Mouse (Mus musculus): ENCODE data around the gene Stim2. TPM values are rescaled to one million over a fixed set of nuclear protein-coding genes. Genes with fewer than 3 reads are reported as not detected.

Gene Stim2
- total RNA-seq, 2 experiments from 2014 or later: 26.8 to 34.9 TPM

GRCm38 (mm10) chr5:53994576-53994975 is 3.7 kb upstream of the Stim2 start:
- DNase-seq: no peak

GRCm38 (mm10) chr5:53995316-53995715 is 3.0 kb upstream of the Stim2 start:
- peak; percentile 80 for DNase-seq

DNA sequence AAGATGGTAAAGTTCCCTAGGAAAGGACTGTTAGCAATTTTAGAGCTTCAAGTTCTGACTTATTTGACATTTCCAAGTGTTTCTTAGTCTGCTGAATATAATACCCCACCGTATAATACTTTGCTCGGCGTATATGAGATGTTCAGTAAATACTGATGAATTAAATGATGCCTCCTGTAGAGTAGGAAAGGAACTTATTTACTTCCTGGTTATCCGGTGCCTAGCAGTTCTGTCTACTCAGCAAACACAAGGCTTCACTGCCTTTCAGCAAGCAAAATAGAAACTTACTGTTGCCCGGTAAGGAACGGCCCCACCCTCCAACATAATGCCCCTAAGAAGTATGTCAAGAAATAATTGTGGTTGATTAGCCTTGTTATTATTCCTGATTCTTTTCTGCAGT is 1.5 kb upstream of the Stim2 start:
- no peak for DNase-seq

DNA sequence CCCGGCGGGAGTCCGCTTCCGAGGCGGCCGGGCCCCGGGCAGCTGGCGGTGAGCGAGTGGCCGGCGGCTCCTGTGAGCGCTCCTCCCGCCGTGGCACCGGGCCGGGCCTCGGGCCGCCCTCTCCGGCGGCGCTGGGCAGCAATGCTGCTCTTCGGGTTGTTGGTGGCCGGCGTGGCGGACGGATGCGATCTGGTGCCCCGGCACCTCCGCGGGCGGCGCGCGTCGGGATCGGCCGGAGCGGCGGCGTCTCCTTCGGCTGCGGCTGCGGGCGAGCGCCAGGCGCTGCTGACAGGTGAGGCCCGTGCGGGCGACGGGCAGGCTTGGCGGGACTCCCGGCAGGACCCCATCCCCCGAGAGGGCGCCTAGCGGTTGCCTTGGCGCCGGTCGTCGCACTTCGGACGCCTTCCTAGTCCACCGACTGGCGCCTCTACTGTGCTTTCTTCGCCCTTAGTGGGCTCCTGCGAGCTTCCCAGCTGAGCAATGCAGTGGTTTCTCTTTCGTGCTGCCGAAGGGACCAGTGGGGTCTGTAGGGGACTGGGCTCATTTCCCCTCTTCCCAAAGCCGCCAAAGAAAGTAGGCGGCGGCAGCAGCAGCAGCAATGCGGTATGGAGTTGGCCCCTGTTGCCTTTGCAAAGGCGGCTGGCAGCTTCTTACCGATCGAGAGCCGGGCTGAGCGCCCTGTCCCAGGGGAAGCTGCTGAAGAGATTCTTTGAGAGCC is 603 bp downstream of the Stim2 start:
- DNase-seq: peak; percentile 66

GRCm38 (mm10) chr5:53999461-53999770 is 1.1 kb downstream of the Stim2 start:
- DNase-seq: no peak

DNA sequence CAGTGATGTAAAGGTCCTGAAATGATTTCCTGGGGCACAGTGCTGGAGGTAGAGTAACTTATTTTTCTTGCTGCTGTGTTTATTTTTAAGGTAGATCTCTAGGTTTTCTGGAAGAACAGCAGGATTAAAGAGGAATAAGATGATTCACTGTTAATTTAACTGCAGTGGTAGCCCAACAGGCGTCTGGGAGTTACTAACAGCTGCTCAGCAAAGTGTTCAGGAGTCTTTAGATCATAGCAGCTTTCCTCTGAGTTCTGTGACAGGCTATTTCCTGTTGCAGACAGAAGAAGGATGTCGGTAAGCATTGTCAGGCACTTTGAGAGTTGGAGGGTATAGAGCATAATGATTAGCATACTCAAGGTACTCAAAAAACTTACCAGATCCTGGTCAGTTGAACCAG is 1.5 kb downstream of the Stim2 start:
- no peak for DNase-seq

DNA sequence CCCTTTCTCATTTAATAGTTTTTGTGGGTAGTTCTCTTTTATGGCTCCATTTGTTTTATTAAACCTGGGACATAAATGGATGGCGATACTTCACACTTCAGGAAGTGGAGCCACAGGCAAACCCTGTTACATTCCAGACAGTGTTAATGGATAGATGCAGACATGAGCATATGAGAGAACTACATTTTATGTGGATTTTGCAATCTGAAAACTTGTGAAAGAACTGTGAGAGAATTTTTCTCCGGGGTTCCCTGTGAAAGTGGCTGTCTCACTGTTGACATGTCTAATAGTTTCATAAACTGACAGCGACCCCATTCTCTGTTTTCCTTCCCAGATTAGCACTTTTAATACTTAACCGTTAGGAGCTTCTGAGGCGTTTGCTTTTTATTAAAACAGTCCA is 2.7 kb downstream of the Stim2 start:
- no peak for DNase-seq

DNA sequence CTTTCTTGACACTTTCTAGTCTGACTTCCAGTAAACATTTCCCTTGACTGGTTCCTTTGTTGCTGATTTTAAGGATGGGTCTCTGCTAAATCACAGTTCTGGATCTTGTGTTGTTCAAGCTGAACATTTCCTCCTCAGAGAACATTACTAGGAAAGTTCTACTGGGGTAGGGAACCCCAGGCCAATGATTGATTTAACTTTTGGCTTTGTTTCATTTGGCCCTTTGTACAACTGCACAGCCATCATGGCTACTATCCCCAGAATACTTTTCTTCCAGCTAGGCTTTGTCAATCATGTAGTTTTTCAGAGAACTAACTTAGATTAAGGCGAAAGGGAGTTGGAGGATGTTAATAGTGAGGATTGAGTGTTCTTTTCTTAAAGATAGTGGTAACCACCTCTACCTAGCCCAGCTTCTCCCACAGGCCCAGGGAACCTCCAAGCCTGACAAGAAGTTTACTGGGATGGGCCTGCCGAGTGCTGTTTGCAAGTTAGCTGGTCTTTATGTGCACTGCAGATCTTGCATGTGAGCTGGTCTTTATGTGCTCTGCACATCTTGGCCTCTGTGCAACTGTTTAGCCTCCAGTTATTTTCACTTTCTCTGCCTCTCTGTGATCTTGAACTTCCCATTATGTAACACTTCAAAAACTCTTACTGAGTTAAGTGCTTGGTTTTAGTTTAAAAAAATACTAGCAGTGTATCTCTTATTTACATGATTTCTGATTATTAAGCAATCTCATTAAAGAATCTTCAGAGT is 7.0 kb downstream of the Stim2 start:
- DNase-seq: no peak

DNA sequence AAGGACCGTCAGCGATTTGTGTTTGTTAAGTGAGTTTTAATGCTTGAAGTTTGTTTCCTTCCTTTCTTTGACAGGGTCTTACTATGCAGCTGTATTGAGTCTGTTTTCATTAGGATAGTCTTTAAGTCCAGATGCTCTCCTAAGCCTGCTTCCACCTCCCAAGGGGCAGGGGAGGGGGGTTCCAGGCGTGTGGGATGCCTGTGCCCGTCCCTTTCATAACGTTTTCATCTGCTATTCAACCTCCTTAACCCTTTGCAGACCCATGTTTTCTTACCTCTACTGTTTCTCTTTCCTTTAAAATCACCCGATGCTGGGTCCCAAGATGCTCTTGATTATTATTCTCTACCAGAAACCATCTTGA is 7.5 kb downstream of the Stim2 start:
- no peak for DNase-seq

DNA sequence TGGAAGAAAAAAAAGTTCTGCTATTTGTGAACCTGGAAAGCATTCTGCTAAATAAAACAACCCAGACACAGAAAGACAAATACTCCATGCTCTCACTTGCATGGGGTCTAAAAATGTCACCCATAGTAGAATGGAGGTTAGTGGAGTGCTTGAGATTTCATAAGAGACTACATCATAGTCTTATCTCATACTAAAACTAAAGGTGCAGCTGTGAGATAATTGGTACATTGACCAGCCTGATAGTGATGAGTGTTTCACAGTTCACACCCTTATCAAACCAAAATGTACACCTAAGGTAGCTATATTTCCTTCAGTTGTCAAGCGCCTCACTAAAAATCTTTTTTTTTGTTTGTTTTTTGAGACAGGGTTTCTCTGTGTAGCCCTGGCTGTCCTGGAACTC is 8.5 kb downstream of the Stim2 start:
- DNase-seq: no peak

GRCm38 (mm10) chr5:54007617-54008016 is 9.3 kb downstream of the Stim2 start:
- DNase-seq: no peak

DNA sequence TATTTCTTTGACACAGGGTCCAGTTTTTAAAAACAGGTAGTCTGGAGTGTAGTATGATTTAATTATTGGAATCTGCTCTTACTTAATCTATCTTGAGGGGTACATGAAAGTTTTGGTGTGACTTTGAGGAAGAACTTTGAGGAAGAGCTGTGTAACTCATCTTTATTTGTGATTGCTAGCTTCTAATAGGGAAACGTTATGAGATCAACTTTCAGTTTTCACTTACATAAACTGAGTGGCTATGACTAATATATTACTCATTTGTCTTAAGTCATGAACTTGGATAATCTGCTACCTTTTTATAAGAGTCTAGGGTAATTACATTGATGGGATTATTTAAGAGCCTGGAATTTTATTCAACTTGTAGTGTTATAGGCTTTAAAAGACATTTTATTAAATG is 15.0 kb downstream of the Stim2 start:
- DNase-seq: no peak

GRCm38 (mm10) chr5:54017143-54017542 is 18.8 kb downstream of the Stim2 start:
- DNase-seq: no peak

GRCm38 (mm10) chr5:54018856-54019255 is 20.6 kb downstream of the Stim2 start:
- DNase-seq: no peak

GRCm38 (mm10) chr5:54019546-54019945 is 21.2 kb downstream of the Stim2 start:
- DNase-seq: no peak

DNA sequence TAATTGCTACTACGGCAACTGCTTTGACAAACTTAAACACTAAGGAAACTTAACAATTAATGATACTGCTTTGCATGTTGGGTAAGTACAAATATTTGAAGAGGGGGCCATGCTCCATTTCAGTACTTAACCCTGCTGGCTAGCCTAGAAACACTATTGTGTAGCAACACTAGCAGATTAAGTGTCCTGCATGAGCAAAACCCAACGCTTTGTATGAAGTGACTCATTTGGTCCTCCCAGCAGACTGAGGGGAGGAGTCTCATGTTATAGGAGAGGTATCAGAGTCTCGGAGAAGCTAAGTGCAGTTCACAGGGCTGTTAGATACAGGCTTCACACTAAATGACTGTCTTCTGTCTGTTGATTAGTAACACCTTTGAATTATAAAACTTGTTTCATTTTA is 26.3 kb downstream of the Stim2 start:
- DNase-seq: no peak

- DNase-seq: no peak
Observed at GRCm38 (mm10) chr5:54025630-54026029, 27.3 kb downstream of the Stim2 start.

GRCm38 (mm10) chr5:54033217-54033616 is 34.9 kb downstream of the Stim2 start:
- no peak for DNase-seq

DNA sequence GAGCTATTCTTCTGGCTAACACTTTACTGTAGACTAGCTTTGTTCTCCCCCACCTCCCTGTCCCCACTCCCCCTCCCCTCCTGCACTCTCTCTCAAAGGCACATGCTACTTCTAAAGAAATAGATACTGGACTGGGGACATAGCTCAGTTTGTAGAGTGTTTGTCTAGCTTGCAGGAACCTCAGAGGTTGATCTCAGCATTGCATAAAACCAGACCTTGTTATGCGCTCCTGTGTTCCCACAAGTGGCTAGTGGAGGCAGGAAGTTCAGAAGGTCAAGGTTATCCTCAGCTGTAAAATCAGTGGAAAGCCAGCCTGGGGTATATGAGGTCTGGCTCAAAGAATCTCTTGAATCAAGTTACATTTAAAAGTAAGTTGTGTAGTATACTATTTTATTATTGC is 36.4 kb downstream of the Stim2 start:
- no peak for DNase-seq

GRCm38 (mm10) chr5:54038615-54039014 is 40.3 kb downstream of the Stim2 start:
- no peak for DNase-seq

GRCm38 (mm10) chr5:54040527-54040926 is 42.2 kb downstream of the Stim2 start:
- no peak for DNase-seq

GRCm38 (mm10) chr5:54042013-54042412 is 43.7 kb downstream of the Stim2 start:
- no peak for DNase-seq

DNA sequence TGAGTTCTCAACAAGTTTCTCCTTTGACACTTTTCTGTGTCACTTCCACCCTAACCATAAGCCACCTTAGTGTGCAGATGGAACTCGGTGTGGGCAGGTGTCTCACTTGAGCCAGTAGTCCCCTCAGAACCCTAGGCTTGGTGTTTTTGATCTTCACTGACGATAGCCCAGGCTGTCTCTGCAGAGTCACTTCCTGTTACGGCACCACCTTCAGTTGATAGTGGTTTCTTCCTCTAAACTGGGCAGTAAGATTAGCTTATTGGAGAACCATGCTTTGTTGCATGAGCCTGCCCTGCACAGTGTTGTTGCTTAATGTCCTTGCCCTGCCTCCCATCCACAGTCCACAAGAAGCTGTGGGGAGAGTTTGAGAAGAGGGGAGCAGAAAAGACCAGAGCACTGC is 47.2 kb downstream of the Stim2 start:
- no peak for DNase-seq

DNA sequence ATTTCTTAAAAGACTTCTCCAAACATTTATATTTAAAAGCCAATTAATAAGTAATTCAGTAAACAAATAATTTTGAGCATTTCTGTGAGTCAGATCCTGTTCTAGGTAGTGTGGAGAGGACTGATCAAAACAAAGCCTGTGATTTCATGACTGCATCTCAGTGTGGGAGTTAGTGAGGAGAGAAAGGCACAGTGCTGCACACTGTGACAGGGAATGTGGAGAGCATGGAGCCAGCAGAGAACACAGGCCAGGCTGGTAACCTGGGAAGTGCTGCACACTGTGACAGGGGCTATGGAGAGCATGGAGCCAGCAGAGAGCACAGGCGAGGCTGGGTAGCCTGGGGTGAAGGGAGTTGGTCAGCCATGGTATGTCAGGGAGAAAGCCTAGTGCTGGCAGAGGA is 48.1 kb downstream of the Stim2 start:
- DNase-seq: no peak
